Mouse (Mus musculus) kidney, adult 2 months (tissue): ENCODE results near the gene Edc4.

Experiments
- CTCF ChIP-seq: fragments of 200-500 bp; conservative IDR thresholded peaks from 2 replicates; pipeline ENCODE4 v1.5.1; 2011; ENCODE audit warnings: low read depth, mild to moderate bottlenecking, control low read depth, low read length, moderate library complexity, mixed read lengths; ENCODE audit not compliant: insufficient read depth, insufficient read length
- POLR2A ChIP-seq: fragments of 200-500 bp; IDR thresholded peaks from one replicate; pipeline ENCODE4 v1.6.1; 2011; ENCODE audit warnings: low read depth, low read length, control low read depth

DNA sequence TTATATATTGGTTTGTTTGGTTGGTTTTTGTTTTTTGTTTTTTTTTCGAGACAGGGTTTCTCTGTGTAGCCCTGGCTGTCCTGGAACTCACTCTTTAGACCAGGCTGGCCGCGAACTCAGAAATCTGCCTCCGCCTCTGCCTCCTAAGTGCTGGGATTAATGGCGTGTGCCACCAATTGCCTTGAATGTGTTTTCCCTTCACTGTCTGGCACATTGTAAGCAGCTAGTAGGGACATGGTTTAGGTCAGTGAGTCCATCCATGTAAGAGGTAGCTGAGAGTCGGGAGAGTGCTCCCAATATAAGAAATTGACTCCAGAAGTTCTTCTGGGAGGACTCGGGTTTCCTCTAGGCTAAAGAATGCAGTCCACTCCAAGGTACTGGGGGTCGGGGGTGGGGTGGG, 26.4 kb upstream of the Edc4 start:
- TF ChIP-seq CTCF (no peak), POLR2A (no peak)
